Mouse (Mus musculus) cerebellum, adult 9-11 months (tissue): ENCODE measurements around the gene Actbl2.

ENCODE experiments used
- DNase-seq: peaks from one replicate; pipeline ENCODE4 v3.0.0; 2022

Gene Actbl2

GRCm38 (mm10) chr13:111271868-111272267 lies 17.1 kb downstream of the Actbl2 start:
- DNase-seq = no peak

- peak; percentile 85 for DNase-seq
Measured at GRCm38 (mm10) chr13:111286461-111287385, 31.9 kb downstream of the Actbl2 start.

- no peak for DNase-seq
Measured at GRCm38 (mm10) chr13:111291161-111291957, 36.5 kb downstream of the Actbl2 start.

- peak; percentile 71 for DNase-seq
Measured at GRCm38 (mm10) chr13:111291958-111292493, 37.2 kb downstream of the Actbl2 start.

GRCm38 (mm10) chr13:111293478-111293877 lies 38.7 kb downstream of the Actbl2 start:
- no peak for DNase-seq

GRCm38 (mm10) chr13:111294965-111295494 lies 40.2 kb downstream of the Actbl2 start:
- no peak for DNase-seq

- DNase-seq = no peak
Measured at GRCm38 (mm10) chr13:111296029-111296428, 41.2 kb downstream of the Actbl2 start.

GRCm38 (mm10) chr13:111297614-111298013 lies 42.8 kb downstream of the Actbl2 start:
- no peak for DNase-seq

GRCm38 (mm10) chr13:111299145-111299713 lies 44.4 kb downstream of the Actbl2 start:
- no peak for DNase-seq

GRCm38 (mm10) chr13:111300846-111301245 lies 46.0 kb downstream of the Actbl2 start:
- DNase-seq = peak; percentile 28

- no peak for DNase-seq
Measured at GRCm38 (mm10) chr13:111301431-111301830, 46.6 kb downstream of the Actbl2 start.

GRCm38 (mm10) chr13:111304194-111304593 lies 49.4 kb downstream of the Actbl2 start:
- no peak for DNase-seq

GRCm38 (mm10) chr13:111304736-111305135 lies 49.9 kb downstream of the Actbl2 start:
- DNase-seq = no peak
